Mouse (Mus musculus): ENCODE measurements at regions not wholly inside any gene's neighbourhood (a gene's known extent, or its start where the extent isn't known, plus 50 kb on each side); places are given as distances from the start of the nearest gene placed in this dataset.

GRCm38 (mm10) chr12:88644281-88644680 lies 78.4 kb upstream of the Nrxn3 start:
- TF ChIP-seq CTCF (IDR thresholded peaks at IDR 0.05; ENCODE audit: low read depth, low read length) (no peak), POLR2A (IDR thresholded peaks at IDR 0.05; ENCODE audit: extremely low read depth, insufficient read depth, low read length) (no peak)

All from liver, adult 2 months (tissue).